Mouse (Mus musculus): ENCODE results near the gene Pmel. TPM values are rescaled to one million over a fixed set of nuclear protein-coding genes. Genes with fewer than 3 reads are reported as not detected.

The Pmel gene
- polyA plus RNA-seq, 1 experiment from 2014 or later = 2.0 TPM

DNA sequence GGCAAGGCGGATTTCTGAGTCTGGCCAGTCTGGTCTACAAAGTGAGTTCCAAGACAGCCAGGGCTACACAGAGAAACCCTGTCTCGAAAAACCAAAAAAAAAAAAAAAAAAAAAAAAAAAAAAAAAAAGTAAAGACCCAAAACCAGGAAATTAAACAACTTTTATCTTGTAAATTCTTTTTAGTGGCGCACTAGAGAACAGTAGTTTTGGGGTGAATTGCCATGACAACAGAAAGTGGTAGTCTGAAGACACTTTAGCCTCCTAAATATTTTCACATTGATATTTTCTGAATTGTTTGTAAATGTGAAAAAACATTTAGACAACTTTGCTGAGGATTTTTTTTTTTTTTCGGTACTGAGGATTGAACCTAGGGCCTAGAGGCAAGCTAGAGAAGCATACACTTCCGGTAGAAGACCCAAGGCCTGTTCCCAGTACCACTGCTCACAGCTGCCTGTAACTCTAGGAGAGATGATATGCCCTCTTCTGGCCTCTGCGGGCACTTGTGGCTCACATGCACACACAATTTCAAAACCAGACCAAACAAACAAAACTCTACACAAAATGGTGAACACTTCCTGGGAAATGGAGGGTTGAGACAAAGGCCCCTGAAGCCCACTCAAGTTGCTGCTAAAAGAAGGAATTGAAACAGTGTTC is 6.8 kb upstream of the Pmel start:
- Histone ChIP-seq H3K27me3 (ENCODE audit: control insufficient read depth, insufficient read depth, low read length) (no peaks in the 10 kb centered on the region), H3K4me3 (ENCODE audit: low read depth, low read length) (no peak overlapping the region), H3K9ac (ENCODE audit: low read length) (no peak overlapping the region), H3K9me3 (ENCODE audit: control insufficient read depth, low read length) (no peaks in the 10 kb centered on the region), H3K4me2 (replicated peaks; ENCODE audit: low read depth) (peak overlapping the region; percentile 42; the same call in 1 of the 2 replicates), H3K27ac (replicated peaks) (no peak overlapping the region; the same call in 1 of the 2 replicates), H3K4me1 (replicated peaks; ENCODE audit: control insufficient read depth, insufficient read depth) (no peaks in the 10 kb centered on the region), H3K36me3 (ENCODE audit: control insufficient read depth, insufficient read depth, low read length) (peaks cover 15% of the 10 kb centered on the region; the same call in 1 of the 2 replicates)
- DNase-seq (ENCODE audit: low spot score) (no peak), ATAC-seq (ENCODE audit: low FRiP score, low TSS enrichment) (no peak)
- TF ChIP-seq EP300 (optimal IDR thresholded peaks at IDR 0.05) (no peak), CTCF (IDR thresholded peaks at IDR 0.05; ENCODE audit: low read depth) (peak; percentile 35)
- WGBS = 82% methylated on average over 6 of the region's 6 CpGs

DNA sequence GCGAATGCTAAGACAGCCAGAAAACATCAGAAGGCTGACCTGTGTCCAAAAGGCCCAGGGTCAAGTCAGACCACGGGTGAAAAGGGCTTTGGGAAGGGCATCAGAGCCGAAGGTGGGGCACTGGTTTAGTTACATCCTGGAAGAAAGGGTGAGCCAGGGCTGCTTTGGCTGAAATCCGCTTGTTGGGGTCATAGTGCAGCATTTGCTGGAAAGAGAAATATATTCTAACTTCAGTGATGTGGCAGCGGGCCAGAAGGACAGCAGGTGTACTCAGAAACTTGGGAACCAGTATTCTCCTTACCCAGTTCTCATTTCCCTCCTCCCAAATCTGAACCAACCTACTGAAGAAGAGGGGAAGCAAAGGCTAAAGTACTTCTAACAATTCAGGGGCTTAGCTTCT is 5.0 kb upstream of the Pmel start:
- no peak overlapping the region for H3K4me2 ChIP-seq (replicated peaks; ENCODE audit: low read depth)
- H3K4me3 ChIP-seq (ENCODE audit: low read depth, low read length) = no peak overlapping the region
- TF ChIP-seq CTCF (IDR thresholded peaks at IDR 0.05; ENCODE audit: low read depth) (no peak), EP300 (optimal IDR thresholded peaks at IDR 0.05) (no peak)
- H3K9ac ChIP-seq (ENCODE audit: low read length) = no peak overlapping the region
- no peaks in the 10 kb centered on the region for H3K9me3 ChIP-seq (ENCODE audit: control insufficient read depth, low read length)
- WGBS = 84% methylated on average over 5 of the region's 5 CpGs
- peaks cover 17% of the 10 kb centered on the region; the same call in 1 of the 2 replicates for H3K36me3 ChIP-seq (ENCODE audit: control insufficient read depth, insufficient read depth, low read length)
- no peak overlapping the region for H3K27ac ChIP-seq (replicated peaks)
- DNase-seq (ENCODE audit: low spot score) (no peak), ATAC-seq (ENCODE audit: low FRiP score, low TSS enrichment) (no peak)
- no peaks in the 10 kb centered on the region for H3K4me1 ChIP-seq (replicated peaks; ENCODE audit: control insufficient read depth, insufficient read depth)
- H3K27me3 ChIP-seq (ENCODE audit: control insufficient read depth, insufficient read depth, low read length) = no peaks in the 10 kb centered on the region

DNA sequence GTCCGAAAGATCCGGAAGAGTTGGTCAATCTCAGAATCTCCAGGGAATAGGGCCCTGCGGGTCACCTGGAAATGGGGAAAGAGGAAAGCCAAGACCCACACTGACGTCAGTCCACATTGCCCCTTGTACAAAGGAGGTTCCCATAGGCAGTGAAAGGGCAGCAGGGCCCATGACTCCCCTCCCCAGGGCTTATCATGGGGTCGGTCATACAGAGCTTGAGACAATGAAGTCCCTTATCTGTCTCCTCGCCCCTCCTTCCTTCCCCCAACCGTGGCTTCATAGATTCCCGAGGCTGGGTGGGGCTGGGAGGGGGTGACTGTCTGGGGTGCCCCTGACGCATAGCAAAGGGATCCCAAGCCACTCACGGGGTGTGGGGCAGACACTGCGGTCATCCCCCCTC is 4.4 kb upstream of the Pmel start:
- WGBS = 66% methylated on average over 11 of the region's 11 CpGs
- H3K9me3 ChIP-seq (ENCODE audit: control insufficient read depth, low read length) = no peaks in the 10 kb centered on the region
- H3K4me1 ChIP-seq (replicated peaks; ENCODE audit: control insufficient read depth, insufficient read depth) = no peaks in the 10 kb centered on the region
- no peaks in the 10 kb centered on the region for H3K27me3 ChIP-seq (ENCODE audit: control insufficient read depth, insufficient read depth, low read length)
- DNase-seq (ENCODE audit: low spot score) (no peak), ATAC-seq (ENCODE audit: low FRiP score, low TSS enrichment) (no peak)
- H3K9ac ChIP-seq (ENCODE audit: low read length) = no peak overlapping the region
- TF ChIP-seq CTCF (IDR thresholded peaks at IDR 0.05; ENCODE audit: low read depth) = no peak
- no peak overlapping the region for H3K4me3 ChIP-seq (ENCODE audit: low read depth, low read length)
- no peak overlapping the region for H3K27ac ChIP-seq (replicated peaks)
- H3K36me3 ChIP-seq (ENCODE audit: control insufficient read depth, insufficient read depth, low read length) = peaks cover 17% of the 10 kb centered on the region; the same call in 1 of the 2 replicates
- H3K4me2 ChIP-seq (replicated peaks; ENCODE audit: low read depth) = no peak overlapping the region

DNA sequence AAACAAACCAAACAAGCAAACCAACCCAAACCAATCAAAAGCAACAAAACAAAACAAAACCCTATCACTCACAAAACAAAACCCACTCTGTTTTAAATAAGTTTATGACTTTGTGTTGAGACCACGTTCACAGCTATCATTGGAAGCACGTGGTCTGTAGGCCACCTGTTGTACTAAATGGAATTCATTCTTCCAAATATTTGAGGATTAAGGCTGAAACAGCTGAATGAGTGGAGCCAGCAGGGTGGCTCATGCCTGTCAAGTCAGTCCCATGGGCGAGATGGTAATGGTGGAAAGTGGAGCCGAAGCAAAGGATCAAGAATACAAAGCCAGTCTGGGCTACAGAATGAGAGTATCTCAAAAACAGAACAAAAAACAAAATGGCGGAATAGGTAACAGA is 3.3 kb upstream of the Pmel start:
- H3K27me3 ChIP-seq (ENCODE audit: control insufficient read depth, insufficient read depth, low read length) = no peaks in the 10 kb centered on the region
- H3K4me1 ChIP-seq (replicated peaks; ENCODE audit: control insufficient read depth, insufficient read depth) = no peaks in the 10 kb centered on the region
- DNase-seq (ENCODE audit: low spot score) (no peak), ATAC-seq (ENCODE audit: low FRiP score, low TSS enrichment) (no peak)
- peaks cover 17% of the 10 kb centered on the region; the same call in 1 of the 2 replicates for H3K36me3 ChIP-seq (ENCODE audit: control insufficient read depth, insufficient read depth, low read length)
- H3K27ac ChIP-seq (replicated peaks) = no peak overlapping the region
- TF ChIP-seq EP300 (optimal IDR thresholded peaks at IDR 0.05) = no peak
- no peak for TF ChIP-seq CTCF (IDR thresholded peaks at IDR 0.05; ENCODE audit: low read depth)
- no peak overlapping the region for H3K4me2 ChIP-seq (replicated peaks; ENCODE audit: low read depth)
- whole genome bisulfite sequencing = 76% methylated on average over 5 of the region's 5 CpGs
- no peaks in the 10 kb centered on the region for H3K9me3 ChIP-seq (ENCODE audit: control insufficient read depth, low read length)
- H3K9ac ChIP-seq (ENCODE audit: low read length) = no peak overlapping the region
- no peak overlapping the region for H3K4me3 ChIP-seq (ENCODE audit: low read depth, low read length)

DNA sequence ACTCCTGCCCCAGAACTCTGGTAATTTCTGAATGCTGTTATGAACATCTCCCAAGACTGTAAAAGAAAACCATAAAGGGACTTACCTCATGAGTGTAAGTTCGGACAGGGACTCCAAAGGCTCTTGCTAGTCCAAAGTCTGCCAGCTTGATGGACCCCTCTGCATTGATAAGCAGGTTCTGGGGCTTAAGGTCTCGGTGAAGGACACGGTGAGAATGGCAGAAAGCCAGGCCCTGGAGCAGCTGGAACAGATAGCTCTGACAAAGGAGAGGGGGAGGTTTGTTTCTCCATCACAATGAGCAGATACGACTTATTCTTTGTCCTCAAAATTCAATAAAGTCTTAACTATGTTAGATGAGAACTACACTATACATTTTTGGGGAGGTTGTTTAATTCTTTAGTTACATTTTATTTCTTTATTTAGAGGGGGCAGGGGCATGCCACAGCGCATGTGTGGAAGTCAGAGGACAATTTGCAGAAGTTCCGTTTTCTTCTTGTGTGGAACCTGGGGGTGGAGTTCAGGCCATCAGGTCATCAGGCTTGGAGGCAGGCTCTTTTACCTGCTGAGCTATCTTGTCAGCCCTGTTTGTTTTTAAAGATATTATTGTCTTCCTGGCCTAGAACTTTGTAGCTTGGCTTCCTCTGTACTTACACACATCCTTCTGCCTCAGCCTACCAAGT is 1.5 kb upstream of the Pmel start:
- Histone ChIP-seq H3K9me3 (ENCODE audit: control insufficient read depth, low read length) (no peaks in the 10 kb centered on the region), H3K4me1 (replicated peaks; ENCODE audit: control insufficient read depth, insufficient read depth) (no peaks in the 10 kb centered on the region), H3K36me3 (ENCODE audit: control insufficient read depth, insufficient read depth, low read length) (peaks cover 17% of the 10 kb centered on the region; the same call in 1 of the 2 replicates), H3K27ac (replicated peaks) (no peak overlapping the region), H3K4me2 (replicated peaks; ENCODE audit: low read depth) (no peak overlapping the region), H3K4me3 (ENCODE audit: low read depth, low read length) (no peak overlapping the region), H3K9ac (ENCODE audit: low read length) (no peak overlapping the region), H3K27me3 (ENCODE audit: control insufficient read depth, insufficient read depth, low read length) (no peaks in the 10 kb centered on the region)
- DNase-seq (ENCODE audit: low spot score) (no peak), ATAC-seq (ENCODE audit: low FRiP score, low TSS enrichment) (no peak)
- WGBS = 70% methylated on average over 6 of the region's 6 CpGs
- TF ChIP-seq EP300 (optimal IDR thresholded peaks at IDR 0.05) = no peak
- no peak for TF ChIP-seq CTCF (IDR thresholded peaks at IDR 0.05; ENCODE audit: low read depth)
